Mouse (Mus musculus) embryonic fibroblast, embryonic 13.5 days (primary cell): ENCODE results near the gene Ppt2. TPM values are rescaled to one million over a fixed set of nuclear protein-coding genes. Genes with fewer than 3 reads are reported as not detected.
A peak's percentile ranks its signal among the peaks of the same experiment; 100 is the strongest.

Experiments
- H3K27ac ChIP-seq: 2 replicates; pipeline ENCODE4 v1.5.1; 2012; ENCODE audit warnings: low read length, control low read depth, inconsistent platforms; ENCODE audit not compliant: insufficient read depth
- H3K4me1 ChIP-seq: 2 replicates; pipeline ENCODE4 v1.6.1; 2011; ENCODE audit warnings: low read length; ENCODE audit not compliant: control insufficient read depth, insufficient read depth
- H3K4me3 ChIP-seq: 2 replicates; pipeline ENCODE4 v1.5.1; 2011; ENCODE audit warnings: mild to moderate bottlenecking, control low read depth, low read length; ENCODE audit not compliant: insufficient read depth
- CTCF ChIP-seq: IDR thresholded peaks from 2 replicates; pipeline ENCODE4 v1.5.1; 2011; ENCODE audit warnings: mild to moderate bottlenecking, control low read depth, low read length, moderate library complexity, borderline replicate concordance; ENCODE audit not compliant: insufficient read depth
- POLR2A ChIP-seq: IDR thresholded peaks from 2 replicates; pipeline ENCODE4 v1.6.1; 2011; ENCODE audit warnings: low read depth, mild to moderate bottlenecking, control low read depth, low read length, moderate library complexity
- polyA plus RNA-seq: library from polyadenylated mRNA; stranded (reverse); fragments of >200 nt; gene quantifications from 2 replicates; pipeline ENCODE4 v1.2.4, GENCODE M21; 2011; ENCODE audit warnings: low read depth; ENCODE audit not compliant: missing spikeins, insufficient read length

The Ppt2 gene
- polyA plus RNA-seq, 1 experiment, result 32.3 TPM

DNA sequence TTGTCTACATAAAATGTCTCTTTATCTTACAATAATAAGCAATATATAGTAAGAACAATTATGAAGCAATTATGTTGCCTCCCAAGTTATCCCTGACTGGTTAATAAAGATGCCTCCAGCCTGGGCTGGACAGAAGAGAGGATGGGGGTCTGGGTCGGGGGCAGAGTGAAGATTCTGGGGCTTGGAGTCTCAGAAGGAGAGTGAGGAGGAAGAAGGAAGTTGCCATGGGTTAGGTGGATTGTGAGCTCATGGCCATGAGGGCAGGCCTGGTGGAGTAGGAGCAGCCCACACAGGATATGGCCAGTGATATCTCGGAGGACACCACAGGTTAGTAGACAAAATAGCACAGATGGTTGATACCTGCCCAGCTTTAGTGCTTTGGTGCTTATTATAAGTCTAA is 29.8 kb upstream of the Ppt2 start:
- peaks cover 3% of the 10 kb centered on the region; the same call in 1 of the 2 replicates for H3K4me1 ChIP-seq
- no peak overlapping the region for H3K27ac ChIP-seq
- TF ChIP-seq CTCF, result no peak
- no peak for TF ChIP-seq POLR2A
- no peak overlapping the region for H3K4me3 ChIP-seq

DNA sequence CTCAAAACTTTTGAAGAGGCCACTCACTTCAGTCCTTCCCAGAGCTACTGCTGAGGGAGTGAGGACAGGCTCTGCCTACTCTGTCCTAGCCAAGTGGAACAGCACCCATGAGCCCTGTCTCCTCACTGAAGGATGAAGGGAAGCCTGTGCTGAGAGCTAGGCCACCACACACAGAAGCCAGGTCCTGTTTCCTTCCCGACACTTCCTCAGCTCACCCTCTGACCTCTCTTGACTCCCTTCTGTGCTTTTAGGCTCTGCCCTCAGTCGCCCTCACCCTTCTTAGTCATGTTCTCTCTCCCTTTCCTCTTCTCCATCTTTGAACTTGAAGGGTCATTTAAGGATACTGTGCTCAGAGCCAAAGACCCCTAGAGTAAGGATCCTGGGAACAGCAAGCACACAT is 29.0 kb upstream of the Ppt2 start:
- H3K27ac ChIP-seq, result no peak overlapping the region
- TF ChIP-seq CTCF, result no peak
- no peak for TF ChIP-seq POLR2A
- H3K4me3 ChIP-seq, result no peak overlapping the region
- peaks cover 3% of the 10 kb centered on the region; the same call in 1 of the 2 replicates for H3K4me1 ChIP-seq

DNA sequence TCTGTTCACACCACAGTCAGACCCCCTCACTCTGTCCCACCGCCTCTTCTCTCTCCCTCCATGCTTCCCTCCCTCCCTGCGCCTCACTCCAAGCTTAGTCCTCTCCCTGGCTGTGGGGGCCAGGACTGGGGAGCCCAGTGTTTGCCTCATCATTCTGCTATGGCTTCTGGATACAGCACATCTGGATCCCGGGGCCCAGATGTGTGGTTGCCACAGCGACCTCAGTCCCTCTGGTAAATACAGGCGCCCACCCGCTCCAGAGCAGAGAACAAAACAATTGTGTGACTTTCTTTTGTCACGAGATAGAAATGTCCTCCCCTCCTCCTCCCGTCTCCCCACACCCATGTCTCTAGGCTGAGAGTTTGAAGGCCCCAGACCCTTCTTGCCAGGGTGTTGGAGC is 28.4 kb upstream of the Ppt2 start:
- H3K27ac ChIP-seq, result no peak overlapping the region
- no peak for TF ChIP-seq CTCF
- TF ChIP-seq POLR2A, result no peak
- H3K4me1 ChIP-seq, result peaks cover 3% of the 10 kb centered on the region; the same call in 1 of the 2 replicates

DNA sequence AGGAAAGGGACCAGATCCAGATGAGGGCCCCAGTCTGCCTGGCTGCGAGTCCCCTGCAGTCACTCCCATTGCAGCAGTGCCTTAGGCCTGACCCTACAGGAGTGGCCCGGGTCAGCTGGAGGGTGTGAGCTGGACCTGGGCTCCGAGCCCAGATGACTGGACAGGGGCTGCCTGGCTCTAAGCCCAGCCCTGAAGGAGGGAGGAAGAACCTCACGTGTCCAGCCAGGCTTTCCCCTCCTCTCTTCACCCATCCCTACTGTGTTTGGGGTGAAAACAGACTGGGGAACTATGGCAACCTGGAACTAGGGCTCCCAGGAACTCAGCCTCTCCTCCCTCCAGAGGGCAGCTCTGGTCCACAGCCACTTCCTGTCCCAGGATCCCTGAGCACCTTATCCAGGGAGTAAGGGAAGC is 27.3 kb upstream of the Ppt2 start:
- TF ChIP-seq POLR2A (no peak), CTCF (no peak; the same call in 1 of the 2 replicates)
- no peak overlapping the region for H3K4me3 ChIP-seq
- H3K4me1 ChIP-seq, result peaks cover 3% of the 10 kb centered on the region; the same call in 1 of the 2 replicates
- peak overlapping the region; percentile 6; the same call in 1 of the 2 replicates for H3K27ac ChIP-seq

More for the DNA sequence above, 28.4 kb upstream of the Ppt2 start:
- H3K4me3 ChIP-seq, result no peak overlapping the region

DNA sequence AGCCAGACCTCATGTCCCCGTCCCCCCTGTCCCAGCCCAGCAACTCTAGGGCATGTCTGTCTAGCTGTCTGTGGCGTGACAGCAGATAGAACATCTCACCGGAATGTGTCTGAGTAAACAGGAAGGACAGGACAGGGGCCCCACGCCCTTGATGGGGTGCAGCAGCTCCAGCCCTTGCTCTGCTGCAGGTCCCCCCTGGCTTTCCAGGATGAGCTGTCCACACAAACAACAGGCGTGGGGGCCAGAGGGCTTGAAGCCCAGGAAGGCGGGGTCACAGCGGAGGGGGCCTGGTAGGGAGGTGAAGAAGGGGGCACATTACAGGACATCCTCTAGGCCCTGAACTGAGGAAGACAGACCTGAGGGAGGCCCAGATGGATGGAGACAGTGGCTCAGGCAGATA is 26.9 kb upstream of the Ppt2 start:
- H3K4me3 ChIP-seq, result no peak overlapping the region
- H3K27ac ChIP-seq, result peak overlapping the region; percentile 6; the same call in 1 of the 2 replicates
- H3K4me1 ChIP-seq, result peaks cover 3% of the 10 kb centered on the region; the same call in 1 of the 2 replicates
- TF ChIP-seq CTCF (no peak), POLR2A (no peak)

DNA sequence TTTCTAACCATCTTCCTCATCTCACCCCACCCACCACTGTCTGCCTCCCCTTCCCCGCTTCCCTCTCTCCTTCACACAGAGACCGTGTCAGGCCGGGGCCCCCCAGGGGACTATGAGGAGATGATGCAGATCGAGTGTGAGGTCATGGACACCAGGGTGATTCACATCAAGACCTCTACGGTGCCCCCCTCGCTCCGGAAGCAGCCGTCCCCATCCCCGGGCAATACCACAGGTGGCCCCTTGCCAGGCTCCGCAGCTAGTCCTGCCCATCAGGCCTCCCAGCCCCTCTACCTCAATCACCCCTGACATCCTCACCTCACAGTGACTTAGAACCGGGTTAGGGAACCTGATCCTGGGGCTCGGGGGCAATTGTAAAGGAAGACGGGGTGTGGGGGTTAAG is 26.1 kb upstream of the Ppt2 start:
- Histone ChIP-seq H3K27ac (no peak overlapping the region), H3K4me1 (peaks cover 3% of the 10 kb centered on the region; the same call in 1 of the 2 replicates), H3K4me3 (no peak overlapping the region)
- TF ChIP-seq POLR2A, result no peak
- TF ChIP-seq CTCF, result no peak

DNA sequence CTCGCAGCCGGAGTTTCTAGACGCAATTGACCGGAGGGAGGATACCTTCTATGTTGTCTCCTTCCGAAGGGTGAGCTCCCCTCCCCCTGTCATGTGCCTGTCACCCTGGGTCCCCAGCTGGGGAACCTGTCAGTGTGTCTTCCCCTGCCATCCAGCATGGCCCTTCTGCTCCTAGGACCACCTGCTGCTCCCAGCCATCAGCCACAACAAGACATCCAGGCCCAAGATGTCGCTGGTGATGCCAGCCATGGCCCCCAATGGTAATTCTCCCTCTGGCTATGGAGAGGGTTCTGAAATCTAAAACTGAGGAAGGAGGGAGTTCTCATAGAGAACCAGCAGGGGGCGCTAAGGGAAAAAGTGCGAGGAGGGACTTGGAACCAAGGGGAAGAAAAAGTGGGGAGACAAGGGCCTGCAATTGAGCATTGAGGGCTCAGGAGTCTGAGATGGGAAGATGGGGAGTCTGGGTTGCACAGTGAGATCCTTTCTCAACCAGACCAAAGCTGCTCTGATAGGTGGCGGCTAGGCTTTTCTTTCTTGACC is 25.5 kb upstream of the Ppt2 start:
- TF ChIP-seq CTCF (no peak), POLR2A (no peak)

DNA sequence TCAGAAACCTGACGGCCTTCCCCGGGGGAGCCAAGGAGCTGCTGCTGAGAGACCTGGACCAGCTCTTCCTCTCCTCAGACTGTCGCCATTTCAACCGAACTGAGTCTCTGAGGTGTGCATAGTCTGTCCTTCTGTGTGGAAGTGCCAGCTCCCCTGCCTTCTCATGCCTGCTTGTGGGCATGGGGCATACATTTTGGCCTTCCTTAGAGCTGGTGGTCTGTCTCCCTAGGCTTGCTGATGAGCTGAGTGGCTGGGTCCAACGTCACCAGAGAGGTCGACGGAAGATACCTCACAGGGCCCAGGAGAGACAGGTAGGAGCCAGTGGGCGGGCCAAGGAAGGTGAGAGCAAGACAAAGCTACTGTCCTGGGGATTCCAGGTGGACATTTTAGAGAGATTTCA is 24.7 kb upstream of the Ppt2 start:
- TF ChIP-seq CTCF (no peak), POLR2A (no peak)
- H3K4me1 ChIP-seq, result peaks cover 7% of the 10 kb centered on the region; the same call in 1 of the 2 replicates

More for the DNA sequence above, 25.5 kb upstream of the Ppt2 start:
- Histone ChIP-seq H3K27ac (no peak overlapping the region), H3K4me3 (no peak overlapping the region), H3K4me1 (peaks cover 3% of the 10 kb centered on the region; the same call in 1 of the 2 replicates)

DNA sequence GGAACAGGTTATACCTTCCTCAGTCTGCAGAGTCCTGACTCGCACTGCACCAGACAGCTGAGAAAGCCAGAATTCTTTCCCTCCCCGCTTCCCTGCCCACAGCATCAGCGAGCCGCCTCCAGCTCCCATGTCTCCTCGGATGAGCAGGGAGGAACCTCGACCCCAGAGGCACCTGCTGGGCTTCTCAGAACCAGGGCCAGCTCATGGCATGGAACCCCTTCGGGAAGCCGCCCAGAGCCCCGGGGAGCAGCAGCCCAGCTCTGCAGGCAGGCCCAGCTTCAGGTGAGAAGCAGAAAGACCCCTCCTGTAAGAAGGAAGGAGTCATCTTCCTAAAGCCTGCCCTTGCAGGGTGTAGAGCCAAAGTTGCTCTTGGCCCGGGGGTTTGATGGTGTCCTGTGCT is 24.2 kb upstream of the Ppt2 start:
- Histone ChIP-seq H3K27ac (no peak overlapping the region), H3K4me3 (no peak overlapping the region), H3K4me1 (peaks cover 8% of the 10 kb centered on the region; the same call in 1 of the 2 replicates)
- TF ChIP-seq POLR2A, result no peak
- no peak for TF ChIP-seq CTCF

More for the DNA sequence above, 24.7 kb upstream of the Ppt2 start:
- no peak overlapping the region for H3K27ac ChIP-seq
- no peak overlapping the region for H3K4me3 ChIP-seq

DNA sequence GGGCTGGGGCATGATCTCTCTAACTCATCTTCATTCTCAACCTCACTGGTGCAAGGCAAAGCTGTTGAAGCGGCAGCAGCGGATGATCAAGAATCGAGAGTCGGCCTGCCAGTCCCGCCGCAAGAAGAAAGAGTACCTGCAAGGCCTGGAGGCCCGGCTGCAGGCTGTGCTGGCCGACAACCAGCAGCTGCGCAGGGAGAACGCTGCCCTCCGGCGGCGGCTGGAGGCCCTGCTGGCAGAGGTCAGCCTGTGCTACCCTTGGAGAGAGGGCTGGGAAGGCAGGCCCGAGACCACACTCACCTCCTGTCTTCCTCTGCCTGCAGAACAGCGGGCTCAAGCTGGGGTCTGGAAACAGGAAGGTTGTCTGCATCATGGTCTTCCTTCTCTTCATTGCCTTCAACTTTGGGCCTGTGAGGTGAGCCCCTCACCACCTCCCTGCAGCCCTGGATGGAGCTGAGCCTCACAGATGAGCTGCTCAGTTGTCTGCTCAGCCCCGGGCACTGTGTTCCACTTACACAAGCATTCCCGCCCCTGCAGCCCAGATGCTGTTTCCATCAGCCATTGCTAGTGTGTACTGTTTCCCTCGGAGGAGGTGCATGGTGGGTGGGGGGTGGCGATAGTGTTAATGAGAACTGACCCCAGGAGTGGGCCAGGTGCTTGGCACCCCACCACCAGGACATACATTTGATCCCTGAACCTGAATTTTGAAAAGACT is 23.4 kb upstream of the Ppt2 start:
- Histone ChIP-seq H3K4me3 (no peak overlapping the region), H3K27ac (no peak overlapping the region), H3K4me1 (peaks cover 8% of the 10 kb centered on the region; the same call in 1 of the 2 replicates)
- no peak for TF ChIP-seq POLR2A
- peak; percentile 54 for TF ChIP-seq CTCF

DNA sequence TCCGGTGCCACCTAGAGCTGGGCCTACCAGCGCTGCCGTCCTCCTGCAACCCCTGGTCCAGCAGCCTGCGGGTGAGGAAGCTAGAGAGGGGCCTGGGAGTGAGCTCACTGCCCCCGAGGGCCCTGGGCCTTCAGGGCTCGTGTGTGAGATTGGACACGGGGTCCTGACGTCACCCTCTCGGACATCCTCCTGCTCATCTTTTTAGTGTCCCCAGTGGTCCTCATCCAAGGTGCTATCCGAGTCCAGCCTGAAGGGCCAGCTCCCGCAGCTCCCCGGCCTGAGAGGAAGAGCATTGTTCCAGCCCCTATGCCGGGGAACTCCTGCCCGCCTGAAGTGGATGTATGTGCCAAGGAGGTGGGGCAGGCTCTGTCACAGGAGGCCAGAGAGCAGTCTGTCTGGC is 22.5 kb upstream of the Ppt2 start:
- Histone ChIP-seq H3K4me1 (0 out of 2 replicates have a peak, but pooled peaks cover 5% of the 10 kb centered on the region), H3K27ac (no peak overlapping the region), H3K4me3 (no peak overlapping the region)
- TF ChIP-seq POLR2A (no peak), CTCF (no peak)
